Mouse (Mus musculus) erythroblast, embryonic 14.5 days (primary cell): ENCODE results near the gene Dctn1.

ENCODE experiments used
- GATA1 ChIP-seq: IDR thresholded peaks from 2 replicates; pipeline ENCODE4 v1.6.1; 2012; ENCODE audit warnings: low read length, inconsistent platforms, mixed read lengths
- TAL1 ChIP-seq: IDR thresholded peaks from 3 replicates; pipeline ENCODE4 v1.6.1; 2012; ENCODE audit warnings: low read length, inconsistent platforms, mixed read lengths

- TF ChIP-seq GATA1: no peak
- TF ChIP-seq TAL1: no peak
Measured at GRCm38 (mm10) chr6:83245997-83246396, 80.3 kb downstream of the Dctn1 start.
